Mouse (Mus musculus): Measurements from ENCODE around the gene Tfdp1.

GRCm38 (mm10) chr8:13305459-13305858, 33.1 kb upstream of the Tfdp1 start:
- TF ChIP-seq POLR2A (IDR thresholded peaks at IDR 0.05; ENCODE audit: low read depth, low read length) = no peak
- no peak for TF ChIP-seq CTCF (IDR thresholded peaks at IDR 0.05; ENCODE audit: extremely low read depth, insufficient read depth, insufficient read length, insufficient replicate concordance)

All from spleen, adult 2 months (tissue).